Comparison of ENCODE assay signal across 8 mouse cellular contexts in genomic region chr9:121277118-121278060, GRCm38 (mm10). TPM values are rescaled to one million over a fixed set of nuclear protein-coding genes. Genes with fewer than 3 reads are reported as not detected.
A peak's percentile ranks its signal among the peaks of the same experiment; 100 is the strongest.
DNase-seq lines count a peak whose midpoint lies in the region; ATAC-seq and TF ChIP-seq lines count a peak whose summit lies in the region.

Gene Ulk4 (minus strand): TSS chr9:121277197.

- peaks cover 22% of the 10 kb centered on the region for H3K4me1 ChIP-seq in forebrain, embryonic 10.5 days
- H3K4me1 ChIP-seq in heart, embryonic 15.5 days (replicated peaks): peaks cover 11% of the 10 kb centered on the region
- 0 out of 4 replicates have a peak, but pooled peaks cover 0 to 8% of the 10 kb centered on the region in 2 experiments for H3K4me1 ChIP-seq in liver, embryonic 14.5 days (replicated peaks; ENCODE audit: control insufficient read depth in 2 of 2, insufficient read depth in 2 of 2, low read length in 1 of 2)
- H3K4me1 ChIP-seq in neural tube, embryonic 11.5 days (ENCODE audit: control insufficient read depth, insufficient read depth, low read length): no peaks in the 10 kb centered on the region
- no peaks in the 10 kb centered on the region for H3K4me1 ChIP-seq in stomach, postnatal 0 days (replicated peaks; ENCODE audit: control insufficient read depth, insufficient read depth)

- peak within 1 kb of the TSS; percentile 69 for H3K9ac ChIP-seq in heart, embryonic 15.5 days
- peak within 1 kb of the TSS; percentile 49 for H3K9ac ChIP-seq in liver, embryonic 14.5 days (replicated peaks)
- H3K9ac ChIP-seq in neural tube, embryonic 11.5 days (ENCODE audit: low read length): peak within 1 kb of the TSS; percentile 57
- peak within 1 kb of the TSS; percentile 69 for H3K9ac ChIP-seq in stomach, postnatal 0 days (ENCODE audit: low read length)

- peak within 1 kb of the TSS; percentile 80 for H3K4me3 ChIP-seq in forebrain, embryonic 10.5 days
- peak within 1 kb of the TSS; percentile 66 for H3K4me3 ChIP-seq in heart, embryonic 15.5 days
- H3K4me3 ChIP-seq in liver, embryonic 14.5 days (ENCODE audit: insufficient read depth in 1 of 2, low read depth in 2 of 2, low read length in 2 of 2): peak within 1 kb of the TSS; percentile 77 to 87
- peak within 1 kb of the TSS; percentile 53 for H3K4me3 ChIP-seq in neural tube, embryonic 11.5 days (ENCODE audit: low read depth, low read length)
- H3K4me3 ChIP-seq in stomach, postnatal 0 days (ENCODE audit: low read depth, low read length): peak within 1 kb of the TSS; percentile 65

- peak within 1 kb of the TSS; percentile 92 for H3K4me2 ChIP-seq in heart, embryonic 15.5 days
- peak within 1 kb of the TSS; percentile 92 for H3K4me2 ChIP-seq in liver, embryonic 14.5 days (ENCODE audit: low read depth)
- H3K4me2 ChIP-seq in neural tube, embryonic 11.5 days (ENCODE audit: low read depth): peak within 1 kb of the TSS; percentile 61
- peak within 1 kb of the TSS; percentile 81 for H3K4me2 ChIP-seq in stomach, postnatal 0 days (replicated peaks; ENCODE audit: low read depth)

- peaks cover 10% of the 10 kb centered on the region for H3K9me3 ChIP-seq in forebrain, embryonic 10.5 days
- H3K9me3 ChIP-seq in heart, embryonic 15.5 days (replicated peaks): no peaks in the 10 kb centered on the region
- H3K9me3 ChIP-seq in liver, embryonic 14.5 days (ENCODE audit: control insufficient read depth, low read length): no peaks in the 10 kb centered on the region
- H3K9me3 ChIP-seq in neural tube, embryonic 11.5 days (ENCODE audit: control insufficient read depth, low read length): no peaks in the 10 kb centered on the region
- H3K9me3 ChIP-seq in stomach, postnatal 0 days (ENCODE audit: control insufficient read depth, low read length): no peaks in the 10 kb centered on the region

- no peak for TF ChIP-seq EP300 in liver, embryonic 14.5 days (IDR thresholded peaks at IDR 0.05; ENCODE audit: low read depth)
- no peak for TF ChIP-seq EP300 in stomach, postnatal 0 days (optimal IDR thresholded peaks at IDR 0.05)

- peak; percentile 82 for DNase-seq in c-Kit-negative CD71-positive TER-119-positive erythroid progenitor cells, embryonic 14.5 days (ENCODE audit: low read depth, low spot score)
- peak; percentile 95 for DNase-seq in forebrain, embryonic 10.5 days (ENCODE audit: extremely low spot score, low spot score)
- peak; percentile 95 to 97 for DNase-seq in kidney, postnatal 25 days
- peak; percentile 79 to 81 (median 80) for DNase-seq in liver, embryonic 14.5 days (ENCODE audit: low read depth in 3 of 3, low spot score in 3 of 3)
- DNase-seq in neural tube, embryonic 11.5 days (ENCODE audit: low spot score): peak; percentile 94
- DNase-seq in stomach, postnatal 0 days (ENCODE audit: low spot score): peak; percentile 93

- TF ChIP-seq CTCF in liver, embryonic 14.5 days (IDR thresholded peaks at IDR 0.05; ENCODE audit: low read depth): no peak
- no peak for TF ChIP-seq CTCF in stomach, postnatal 0 days (IDR thresholded peaks at IDR 0.05; ENCODE audit: low read depth)

- peak; percentile 87 for ATAC-seq in CD4-positive, CD25-positive, alpha-beta regulatory T cell, adult 4 months
- ATAC-seq in heart, embryonic 15.5 days (replicated peaks; ENCODE audit: insufficient number of reproducible peaks, insufficient read depth, low FRiP score, low read depth): peak; percentile 94
- peak; percentile 95 for ATAC-seq in liver, embryonic 14.5 days (ENCODE audit: insufficient read depth)
- ATAC-seq in neural tube, embryonic 11.5 days (ENCODE audit: insufficient read depth, low FRiP score, low TSS enrichment): peak; percentile 95
- peak; percentile 98 for ATAC-seq in stomach, postnatal 0 days (ENCODE audit: low FRiP score, low TSS enrichment)

- no peaks in the 10 kb centered on the region for H3K27me3 ChIP-seq in forebrain, embryonic 10.5 days (ENCODE audit: poor library complexity, severe bottlenecking)
- no peaks in the 10 kb centered on the region for H3K27me3 ChIP-seq in heart, embryonic 15.5 days
- H3K27me3 ChIP-seq in liver, embryonic 14.5 days (ENCODE audit: control insufficient read depth, insufficient read depth, low read length): no peaks in the 10 kb centered on the region
- H3K27me3 ChIP-seq in neural tube, embryonic 11.5 days (ENCODE audit: control insufficient read depth, insufficient read depth, low read length): no peaks in the 10 kb centered on the region
- no peaks in the 10 kb centered on the region for H3K27me3 ChIP-seq in stomach, postnatal 0 days (ENCODE audit: control insufficient read depth, insufficient read depth, low read length)

- WGBS in forebrain, embryonic 10.5 days: under 1% methylated on average over 59 of the region's 59 CpGs
- under 1% methylated on average over 59 of the region's 59 CpGs for WGBS in heart, embryonic 15.5 days
- WGBS in liver, embryonic 14.5 days (ENCODE audit: insufficient replicate concordance): under 1% methylated on average over 59 of the region's 59 CpGs
- under 1% methylated on average over 59 of the region's 59 CpGs for WGBS in neural tube, embryonic 11.5 days
- WGBS in stomach, postnatal 0 days: under 1% methylated on average over 59 of the region's 59 CpGs

- peaks cover 28% of the 10 kb centered on the region for H3K36me3 ChIP-seq in forebrain, embryonic 10.5 days (replicated peaks)
- no peaks in the 10 kb centered on the region for H3K36me3 ChIP-seq in heart, embryonic 15.5 days
- H3K36me3 ChIP-seq in liver, embryonic 14.5 days (replicated peaks; ENCODE audit: control insufficient read depth, insufficient read depth, low read depth): no peaks in the 10 kb centered on the region
- no peaks in the 10 kb centered on the region for H3K36me3 ChIP-seq in neural tube, embryonic 11.5 days (ENCODE audit: control insufficient read depth, insufficient read depth, low read length)
- no peaks in the 10 kb centered on the region for H3K36me3 ChIP-seq in stomach, postnatal 0 days (ENCODE audit: control insufficient read depth, insufficient read depth, low read length)

- H3K27ac ChIP-seq in forebrain, embryonic 10.5 days: peak within 1 kb of the TSS; percentile 94
- H3K27ac ChIP-seq in heart, embryonic 15.5 days: peak within 1 kb of the TSS; percentile 76
- no peak within 1 kb of the TSS for H3K27ac ChIP-seq in liver, embryonic 14.5 days
- peak within 1 kb of the TSS; percentile 49 for H3K27ac ChIP-seq in neural tube, embryonic 11.5 days (ENCODE audit: low read depth, low read length)
- peak within 1 kb of the TSS; percentile 81 for H3K27ac ChIP-seq in stomach, postnatal 0 days (replicated peaks)

RNA-seq across cellular contexts. Expression of gene Ulk4, which starts in this region (rescaled TPM):
- polyA plus RNA-seq in CD4-positive, CD25-positive, alpha-beta regulatory T cell, adult 4 months (2017; shearing (Covaris generic)): 1 to 10 TPM; 1.5 to 6.2 TPM
- 156 and 164 TPM in 2 replicates for polyA plus RNA-seq in forebrain, embryonic 10.5 days (2016; fragmentation: Nextera tagmentation; extraction: Ambion mirVana)
- 89.3 and 95.4 TPM in 2 replicates for polyA plus RNA-seq in heart, embryonic 15.5 days (2015; fragmentation: Nextera tagmentation; extraction: Ambion mirVana)
- polyA plus RNA-seq in liver, embryonic 14.5 days (2012; rRNA removed): 0.32 and 0.40 TPM in 2 replicates
- 25.9 and 30.5 TPM in 2 replicates for polyA plus RNA-seq in liver, embryonic 14.5 days (2014; fragmentation: Nextera tagmentation; extraction: Ambion mirVana)
- polyA plus RNA-seq in neural tube, embryonic 11.5 days (2014; fragmentation: Nextera tagmentation; extraction: Ambion mirVana): 133 and 153 TPM in 2 replicates
- polyA plus RNA-seq in stomach, postnatal 0 days (2015; fragmentation: Nextera tagmentation; extraction: Ambion mirVana): 69.3 and 73.3 TPM in 2 replicates
